Mouse (Mus musculus) embryonic facial prominence, embryonic 14.5 days (tissue): ENCODE measurements around the gene Ppp1r37. TPM values are rescaled to one million over a fixed set of nuclear protein-coding genes. Genes with fewer than 3 reads are reported as not detected.
A peak's percentile ranks its signal among the peaks of the same experiment; 100 is the strongest.

ENCODE experiments used
- ATAC-seq: fragments of 200-750 bp; cut with Nextera tagmentation; 2 replicates; pipeline ENCODE4 v1.8.0; 2017; ENCODE audit warnings: low read depth, moderate number of reproducible peaks, moderate TSS enrichment
- DNase-seq: peaks from one replicate; pipeline ENCODE4 v3.0.0-alpha.2; 2015; ENCODE audit warnings: low spot score
- H3K27ac ChIP-seq: fragments of 300-500 bp; sonication (generic); replicated peaks from 2 replicates; pipeline ENCODE4 v1.5.1; 2014; ENCODE audit warnings: low read depth, mild to moderate bottlenecking, low read length, moderate library complexity
- H3K27me3 ChIP-seq: fragments of 300-500 bp; sonication (generic); replicated peaks from 2 replicates; pipeline ENCODE4 v1.6.1; 2014; ENCODE audit warnings: low read length; ENCODE audit not compliant: control insufficient read depth, insufficient read depth
- H3K36me3 ChIP-seq: fragments of 300-500 bp; sonication (generic); 2 replicates; pipeline ENCODE4 v1.6.1; 2014; ENCODE audit warnings: low read length, mixed read lengths; ENCODE audit not compliant: control insufficient read depth, insufficient read depth
- H3K4me1 ChIP-seq: fragments of 300-500 bp; sonication (generic); 2 replicates; pipeline ENCODE4 v1.6.1; 2014; ENCODE audit warnings: antibody characterized with exemption, low read length; ENCODE audit not compliant: control insufficient read depth, insufficient read depth
- H3K4me2 ChIP-seq: fragments of 300-500 bp; sonication (generic); 2 replicates; pipeline ENCODE4 v1.6.1; 2014; ENCODE audit warnings: low read depth, mild to moderate bottlenecking, low read length, moderate library complexity, mixed read lengths
- H3K4me3 ChIP-seq: fragments of 300-500 bp; sonication (generic); 2 replicates; pipeline ENCODE4 v1.5.1; 2014; ENCODE audit warnings: low read depth, mild to moderate bottlenecking, low read length
- H3K9ac ChIP-seq: fragments of 300-500 bp; sonication (generic); 2 replicates; pipeline ENCODE4 v1.6.1; 2014; ENCODE audit warnings: low read depth, mild to moderate bottlenecking, low read length, moderate library complexity, mixed read lengths
- H3K9me3 ChIP-seq: fragments of 300-500 bp; sonication (generic); 2 replicates; pipeline ENCODE4 v1.6.1; 2016; ENCODE audit warnings: low read length; ENCODE audit not compliant: control insufficient read depth
- WGBS: fragments of 180-500 bp; shearing (Covaris S2); extraction: QIAGEN DNeasy Blood & Tissue Kit; methylation state at CpG from one replicate; pipeline ENCODE4 v1.1.7; 2014; 5-methylcytosine and 5-hydroxymethylcytosine counted together
- polyA plus RNA-seq: library from polyadenylated mRNA; unstranded; fragments of >200 nt; fragmentation: Nextera tagmentation; extraction: Ambion mirVana; gene quantifications from 2 replicates; pipeline ENCODE4 v1.2.1, GENCODE M21; 2014

The Ppp1r37 gene
- polyA plus RNA-seq, 1 experiment from 2014 or later = 5.7 TPM

- no peak overlapping the region for H3K4me2 ChIP-seq
- DNase-seq (no peak), ATAC-seq (no peak)
- 75% methylated on average over 2 of the region's 2 CpGs for WGBS
- H3K27ac ChIP-seq = no peak overlapping the region
- no peaks in the 10 kb centered on the region for H3K27me3 ChIP-seq
- H3K36me3 ChIP-seq = 0 out of 2 replicates have a peak, but pooled peaks cover 5% of the 10 kb centered on the region
- H3K9me3 ChIP-seq = no peaks in the 10 kb centered on the region
- H3K4me3 ChIP-seq = no peak overlapping the region
- peaks cover 11% of the 10 kb centered on the region; the same call in 1 of the 2 replicates for H3K4me1 ChIP-seq
- H3K9ac ChIP-seq = no peak overlapping the region
Observed at GRCm38 (mm10) chr7:19540771-19541566, 21.9 kb downstream of the Ppp1r37 start.

- Histone ChIP-seq H3K4me2 (no peak overlapping the region), H3K36me3 (peaks cover 60% of the 10 kb centered on the region), H3K27me3 (no peaks in the 10 kb centered on the region), H3K4me1 (no peaks in the 10 kb centered on the region), H3K9ac (no peak overlapping the region), H3K27ac (no peak overlapping the region), H3K4me3 (no peak overlapping the region), H3K9me3 (no peaks in the 10 kb centered on the region)
- ATAC-seq (no peak), DNase-seq (no peak)
- WGBS = 88% methylated on average over 10 of the region's 10 CpGs
Observed at GRCm38 (mm10) chr7:19534676-19535075, 28.2 kb downstream of the Ppp1r37 start.

GRCm38 (mm10) chr7:19532240-19532639, 30.6 kb downstream of the Ppp1r37 start:
- Histone ChIP-seq H3K4me3 (no peak overlapping the region), H3K9ac (no peak overlapping the region), H3K4me2 (no peak overlapping the region), H3K36me3 (peaks cover 68% of the 10 kb centered on the region), H3K27ac (0 out of 2 replicates have a peak overlapping the region, but pooled peaks have one; percentile 10), H3K4me1 (no peaks in the 10 kb centered on the region), H3K9me3 (no peaks in the 10 kb centered on the region), H3K27me3 (no peaks in the 10 kb centered on the region)
- ATAC-seq (0 out of 2 replicates have a peak, but pooled peaks have one; percentile 24), DNase-seq (peak; percentile 68)
- 84% methylated on average over 14 of the region's 14 CpGs for WGBS

- WGBS = 71% methylated on average over 10 of the region's 10 CpGs
- peak; percentile 31; the same call in 1 of the 2 replicates for ATAC-seq
- no peaks in the 10 kb centered on the region for H3K4me1 ChIP-seq
- H3K4me2 ChIP-seq = no peak overlapping the region
- H3K4me3 ChIP-seq = no peak overlapping the region
- H3K36me3 ChIP-seq = peaks cover 68% of the 10 kb centered on the region
- no peaks in the 10 kb centered on the region for H3K27me3 ChIP-seq
- H3K9me3 ChIP-seq = no peaks in the 10 kb centered on the region
- no peak overlapping the region for H3K9ac ChIP-seq
- no peak overlapping the region for H3K27ac ChIP-seq
- DNase-seq = no peak
Observed at GRCm38 (mm10) chr7:19531077-19531476, 31.8 kb downstream of the Ppp1r37 start.

- no peak for ATAC-seq
- Histone ChIP-seq H3K27me3 (peaks cover 56% of the 10 kb centered on the region), H3K9me3 (no peaks in the 10 kb centered on the region), H3K9ac (no peak overlapping the region), H3K27ac (no peak overlapping the region), H3K4me3 (no peak overlapping the region), H3K4me1 (peaks cover 8% of the 10 kb centered on the region; the same call in 1 of the 2 replicates), H3K4me2 (no peak overlapping the region), H3K36me3 (peaks cover 18% of the 10 kb centered on the region)
- WGBS = 63% methylated on average over 2 of the region's 2 CpGs
- no peak for DNase-seq
Observed at GRCm38 (mm10) chr7:19525105-19525481, 37.8 kb downstream of the Ppp1r37 start.

GRCm38 (mm10) chr7:19524420-19525104, 38.3 kb downstream of the Ppp1r37 start:
- peaks cover 62% of the 10 kb centered on the region for H3K27me3 ChIP-seq
- H3K9me3 ChIP-seq = no peaks in the 10 kb centered on the region
- DNase-seq (no peak), ATAC-seq (peak; percentile 16; the same call in 1 of the 2 replicates)
- peak overlapping the region; percentile 86 for H3K4me2 ChIP-seq
- H3K9ac ChIP-seq = peak overlapping the region; percentile 54
- H3K4me1 ChIP-seq = peaks cover 8% of the 10 kb centered on the region; the same call in 1 of the 2 replicates
- peaks cover 12% of the 10 kb centered on the region for H3K36me3 ChIP-seq
- 14% methylated on average over 23 of the region's 24 CpGs for WGBS
- H3K4me3 ChIP-seq = peak overlapping the region; percentile 45
- no peak overlapping the region for H3K27ac ChIP-seq

- DNase-seq (peak; percentile 63), ATAC-seq (peak; percentile 76)
- Histone ChIP-seq H3K36me3 (peaks cover 6% of the 10 kb centered on the region; the same call in 1 of the 2 replicates), H3K9ac (peak overlapping the region; percentile 54), H3K27ac (no peak overlapping the region), H3K4me1 (peaks cover 8% of the 10 kb centered on the region; the same call in 1 of the 2 replicates), H3K27me3 (peaks cover 69% of the 10 kb centered on the region), H3K9me3 (no peaks in the 10 kb centered on the region), H3K4me2 (peak overlapping the region; percentile 86), H3K4me3 (peak overlapping the region; percentile 45)
- under 1% methylated on average over 44 of the region's 64 CpGs for WGBS
Observed at GRCm38 (mm10) chr7:19523757-19524419, 39.0 kb downstream of the Ppp1r37 start.

GRCm38 (mm10) chr7:19523017-19523756, 39.7 kb downstream of the Ppp1r37 start:
- Histone ChIP-seq H3K4me3 (peak overlapping the region; percentile 45), H3K4me1 (peaks cover 8% of the 10 kb centered on the region; the same call in 1 of the 2 replicates), H3K27me3 (peaks cover 76% of the 10 kb centered on the region), H3K36me3 (no peaks in the 10 kb centered on the region), H3K9me3 (no peaks in the 10 kb centered on the region), H3K9ac (peak overlapping the region; percentile 54), H3K4me2 (peak overlapping the region; percentile 86), H3K27ac (no peak overlapping the region)
- ATAC-seq = no peak
- WGBS = 15% methylated on average over 34 of the region's 72 CpGs
- no peak for DNase-seq
